ENCODE assay signal across 8 mouse cellular contexts in genomic region chr8:71528362-71529073, GRCm38 (mm10). TPM values are rescaled to one million over a fixed set of nuclear protein-coding genes. Genes with fewer than 3 reads are reported as not detected.
A peak's percentile ranks its signal among the peaks of the same experiment; 100 is the strongest.
DNase-seq lines count a peak whose midpoint lies in the region; ATAC-seq and TF ChIP-seq lines count a peak whose summit lies in the region.

No protein-coding gene starts in this region.

- H3K4me1 ChIP-seq in forebrain, embryonic 10.5 days, result peaks cover 28% of the 10 kb centered on the region
- peaks cover 12% of the 10 kb centered on the region for H3K4me1 ChIP-seq in forebrain, embryonic 13.5 days
- H3K4me1 ChIP-seq in heart, embryonic 10.5 days, result peaks cover 37% of the 10 kb centered on the region

- no peaks in the 10 kb centered on the region for H3K9me3 ChIP-seq in forebrain, embryonic 10.5 days
- H3K9me3 ChIP-seq in forebrain, embryonic 13.5 days (replicated peaks), result no peaks in the 10 kb centered on the region
- no peaks in the 10 kb centered on the region for H3K9me3 ChIP-seq in heart, embryonic 10.5 days

- H3K79me2 ChIP-seq in macrophage (ENCODE audit: inconsistent target), result no peaks in the 10 kb centered on the region

- peak overlapping the region; percentile 70; the same call in 1 of the 2 replicates for H3K27ac ChIP-seq in forebrain, embryonic 10.5 days
- no peak overlapping the region for H3K27ac ChIP-seq in forebrain, embryonic 13.5 days
- peak overlapping the region; percentile 82 for H3K27ac ChIP-seq in heart, embryonic 10.5 days
- H3K27ac ChIP-seq in macrophage, result peak overlapping the region; percentile 94
- no peak overlapping the region for H3K27ac ChIP-seq in left cerebral cortex, adult 2 months

- no peak for ATAC-seq in forebrain, embryonic 13.5 days

- DNase-seq in forebrain, embryonic 10.5 days (ENCODE audit: extremely low spot score, low spot score), result no peak
- no peak for DNase-seq in heart, embryonic 10.5 days (ENCODE audit: low spot score)
- peak; percentile 73 for DNase-seq in kidney, postnatal 10 days
- DNase-seq in left cerebral cortex, adult 2 months (ENCODE audit: extremely low spot score in 1 of 2, low spot score in 2 of 2), result no peak
- DNase-seq in urinary bladder, postnatal 25 days (ENCODE audit: low spot score), result no peak
- DNase-seq in embryo, embryonic 10.5 days (ENCODE audit: low spot score), result no peak

- intact Hi-C loops in left cerebral cortex, adult 2 months (cut with DNase I), result no loop called here

- 85% methylated on average over 11 of the region's 11 CpGs for WGBS in forebrain, embryonic 10.5 days
- WGBS in forebrain, embryonic 13.5 days, result 86% methylated on average over 11 of the region's 11 CpGs
- 66% methylated on average over 11 of the region's 11 CpGs for WGBS in heart, embryonic 10.5 days
- WGBS in macrophage (ENCODE audit: missing documents), result under 1% methylated on average over 11 of the region's 11 CpGs

- no peak overlapping the region for H3K4me3 ChIP-seq in forebrain, embryonic 10.5 days
- H3K4me3 ChIP-seq in forebrain, embryonic 13.5 days, result no peak overlapping the region
- H3K4me3 ChIP-seq in heart, embryonic 10.5 days, result 0 out of 2 replicates have a peak overlapping the region, but pooled peaks have one; percentile 1
- H3K4me3 ChIP-seq in macrophage (ENCODE audit: inconsistent target), result no peak overlapping the region
- no peak overlapping the region for H3K4me3 ChIP-seq in left cerebral cortex, adult 2 months

- peaks cover 52% of the 10 kb centered on the region for H3K27me3 ChIP-seq in forebrain, embryonic 10.5 days (ENCODE audit: poor library complexity, severe bottlenecking)
- H3K27me3 ChIP-seq in forebrain, embryonic 13.5 days, result peaks cover 48% of the 10 kb centered on the region
- H3K27me3 ChIP-seq in heart, embryonic 10.5 days (ENCODE audit: insufficient read depth, poor library complexity, severe bottlenecking), result peaks cover 40% of the 10 kb centered on the region

- no peak for TF ChIP-seq CTCF in left cerebral cortex, adult 2 months (IDR thresholded peaks at IDR 0.05)

- H3K36me3 ChIP-seq in forebrain, embryonic 10.5 days (replicated peaks), result no peaks in the 10 kb centered on the region
- no peaks in the 10 kb centered on the region for H3K36me3 ChIP-seq in forebrain, embryonic 13.5 days (ENCODE audit: poor library complexity, severe bottlenecking)
- no peaks in the 10 kb centered on the region for H3K36me3 ChIP-seq in heart, embryonic 10.5 days
- no peaks in the 10 kb centered on the region for H3K36me3 ChIP-seq in macrophage (ENCODE audit: inconsistent target)

- no peak overlapping the region for H3K4me2 ChIP-seq in forebrain, embryonic 13.5 days

- no peak overlapping the region for H3K9ac ChIP-seq in forebrain, embryonic 13.5 days

RNA-seq across cellular contexts. Expression of gene Ccdc194, which starts 3.0 kb away (rescaled TPM):
- 0.47 TPM in 1 of 2 replicates, not detected in the other for polyA plus RNA-seq in forebrain, embryonic 10.5 days (2016; fragmentation: Nextera tagmentation; extraction: Ambion mirVana)
- 0.09 and 0.13 TPM in 2 replicates for polyA plus RNA-seq in forebrain, embryonic 13.5 days (2015; fragmentation: Nextera tagmentation; extraction: Ambion mirVana)
- 0.99 and 1.3 TPM in 2 replicates for polyA plus RNA-seq in heart, embryonic 10.5 days (2016; fragmentation: Nextera tagmentation; extraction: Ambion mirVana)
- 1 to 10 TPM in 13 of 26 experiments, under 1 TPM in 5, not detected in 8; 0.25 to 9.9 (median 5.7) TPM for total RNA-seq in macrophage (2018; cell fraction: chromatin; rRNA removed)
- total RNA-seq in macrophage (2018; cell fraction: cytosol; rRNA removed), result under 1 TPM in 14 of 26 experiments, not detected in 12; 0.05 to 0.75 (median 0.41) TPM
- total RNA-seq in macrophage (2018; cell fraction: nucleus; rRNA removed), result 1 to 10 TPM in 14 of 26 experiments, under 1 TPM in 5, not detected in 7; 0.36 to 6.2 (median 3.3) TPM
- 0.12 to 0.17 TPM in 2 of 3 replicates, not detected in the other for polyA plus RNA-seq in macrophage (2018)
- total RNA-seq in left cerebral cortex, adult 2 months (2021), result not detected

RNA-seq across cellular contexts. Expression of gene Bst2, which starts 8.7 kb away (rescaled TPM):
- polyA plus RNA-seq in forebrain, embryonic 10.5 days (2016; fragmentation: Nextera tagmentation; extraction: Ambion mirVana), result 6.7 and 7.4 TPM in 2 replicates
- polyA plus RNA-seq in forebrain, embryonic 13.5 days (2015; fragmentation: Nextera tagmentation; extraction: Ambion mirVana), result 7.6 and 8.3 TPM in 2 replicates
- polyA plus RNA-seq in heart, embryonic 10.5 days (2016; fragmentation: Nextera tagmentation; extraction: Ambion mirVana), result 16.8 and 20.7 TPM in 2 replicates
- total RNA-seq in macrophage (2018; cell fraction: chromatin; rRNA removed), result 100 to 1,000 TPM in 14 of 26 experiments, 10 to 100 TPM in 12; 16.8 to 259 (median 148) TPM
- 1,000 to 10,000 TPM in 13 of 26 experiments, 100 to 1,000 TPM in 13; 388 to 2,554 (median 1,070) TPM for total RNA-seq in macrophage (2018; cell fraction: cytosol; rRNA removed)
- 1,000 to 10,000 TPM in 8 of 26 experiments, 100 to 1,000 TPM in 17, 10 to 100 TPM in 1; 94.8 to 1,428 (median 310) TPM for total RNA-seq in macrophage (2018; cell fraction: nucleus; rRNA removed)
- polyA plus RNA-seq in macrophage (2018), result 155 to 1,074 TPM (median 938 TPM) in 3 replicates
- total RNA-seq in left cerebral cortex, adult 2 months (2021), result 1 to 10 TPM; 3.5 to 4.0 TPM

RNA-seq across cellular contexts. Expression of gene Mvb12a, which starts 14.2 kb away (rescaled TPM):
- polyA plus RNA-seq in forebrain, embryonic 10.5 days (2016; fragmentation: Nextera tagmentation; extraction: Ambion mirVana), result 65.9 and 66.0 TPM in 2 replicates
- polyA plus RNA-seq in forebrain, embryonic 13.5 days (2015; fragmentation: Nextera tagmentation; extraction: Ambion mirVana), result 52.9 and 55.3 TPM in 2 replicates
- 71.9 and 75.6 TPM in 2 replicates for polyA plus RNA-seq in heart, embryonic 10.5 days (2016; fragmentation: Nextera tagmentation; extraction: Ambion mirVana)
- 100 to 1,000 TPM in 10 of 26 experiments, 10 to 100 TPM in 16; 13.0 to 161 (median 84.1) TPM for total RNA-seq in macrophage (2018; cell fraction: chromatin; rRNA removed)
- 10 to 100 TPM; 49.1 to 87.5 (median 76.8) TPM for total RNA-seq in macrophage (2018; cell fraction: cytosol; rRNA removed)
- 100 to 1,000 TPM in 1 of 26 experiments, 10 to 100 TPM in 25; 19.3 to 101 (median 60.5) TPM for total RNA-seq in macrophage (2018; cell fraction: nucleus; rRNA removed)
- 30.1 to 92.7 TPM (median 76.2 TPM) in 3 replicates for polyA plus RNA-seq in macrophage (2018)
- 10 to 100 TPM; 37.2 to 37.6 TPM for total RNA-seq in left cerebral cortex, adult 2 months (2021)

RNA-seq across cellular contexts. Expression of gene Plvap, which starts 17.0 kb away (rescaled TPM):
- 43.3 and 47.5 TPM in 2 replicates for polyA plus RNA-seq in forebrain, embryonic 10.5 days (2016; fragmentation: Nextera tagmentation; extraction: Ambion mirVana)
- polyA plus RNA-seq in forebrain, embryonic 13.5 days (2015; fragmentation: Nextera tagmentation; extraction: Ambion mirVana), result 13.6 and 14.0 TPM in 2 replicates
- polyA plus RNA-seq in heart, embryonic 10.5 days (2016; fragmentation: Nextera tagmentation; extraction: Ambion mirVana), result 174 and 198 TPM in 2 replicates
- total RNA-seq in macrophage (2018; cell fraction: chromatin; rRNA removed), result not detected
- total RNA-seq in macrophage (2018; cell fraction: cytosol; rRNA removed), result under 1 TPM in 13 of 26 experiments, not detected in 13; 0.03 to 0.30 (median 0.09) TPM
- total RNA-seq in macrophage (2018; cell fraction: nucleus; rRNA removed), result not detected
- 0.28 to 0.96 TPM in 2 of 3 replicates, not detected in the other for polyA plus RNA-seq in macrophage (2018)
- 1 to 10 TPM; 8.5 to 9.1 TPM for total RNA-seq in left cerebral cortex, adult 2 months (2021)

RNA-seq across cellular contexts. Expression of gene Tmem221, which starts 30.2 kb away (rescaled TPM):
- polyA plus RNA-seq in forebrain, embryonic 10.5 days (2016; fragmentation: Nextera tagmentation; extraction: Ambion mirVana), result 0.17 and 0.28 TPM in 2 replicates
- polyA plus RNA-seq in forebrain, embryonic 13.5 days (2015; fragmentation: Nextera tagmentation; extraction: Ambion mirVana), result not detected in 2 replicates
- 0.37 and 0.97 TPM in 2 replicates for polyA plus RNA-seq in heart, embryonic 10.5 days (2016; fragmentation: Nextera tagmentation; extraction: Ambion mirVana)
- 1 to 10 TPM in 10 of 26 experiments, under 1 TPM in 9, not detected in 7; 0.58 to 2.4 (median 1.0) TPM for total RNA-seq in macrophage (2018; cell fraction: chromatin; rRNA removed)
- total RNA-seq in macrophage (2018; cell fraction: cytosol; rRNA removed), result 10 to 100 TPM in 4 of 26 experiments, 1 to 10 TPM in 22; 5.0 to 13.4 (median 8.5) TPM
- total RNA-seq in macrophage (2018; cell fraction: nucleus; rRNA removed), result 10 to 100 TPM in 3 of 26 experiments, 1 to 10 TPM in 23; 1.8 to 11.6 (median 6.1) TPM
- 3.2 to 9.9 TPM (median 8.7 TPM) in 3 replicates for polyA plus RNA-seq in macrophage (2018)
- total RNA-seq in left cerebral cortex, adult 2 months (2021), result not detected

Comparison
In these comparisons a context has a peak if more than half of its experiments do, and no peak if none do; other contexts are left out.
1. H3K27ac ChIP-seq: peak in forebrain, embryonic 10.5 days (single experiment), heart, embryonic 10.5 days (single experiment) and macrophage (single experiment); none in forebrain, embryonic 13.5 days (single experiment) and left cerebral cortex, adult 2 months (single experiment).